Mouse (Mus musculus) olfactory bulb, adult 2 months (tissue): Measurements from ENCODE around the gene Zscan26.

Experiments used
- CTCF ChIP-seq: fragments of 200-500 bp; IDR thresholded peaks from 2 replicates; pipeline ENCODE4 v1.5.1; 2012; ENCODE audit warnings: low read depth, mild to moderate bottlenecking, low read length, moderate library complexity; ENCODE audit not compliant: insufficient read depth
- POLR2A ChIP-seq: fragments of 200-500 bp; IDR thresholded peaks from 2 replicates; pipeline ENCODE4 v1.6.1; 2012; ENCODE audit warnings: mild to moderate bottlenecking, low read depth, low read length, moderate library complexity; ENCODE audit not compliant: insufficient read depth

DNA sequence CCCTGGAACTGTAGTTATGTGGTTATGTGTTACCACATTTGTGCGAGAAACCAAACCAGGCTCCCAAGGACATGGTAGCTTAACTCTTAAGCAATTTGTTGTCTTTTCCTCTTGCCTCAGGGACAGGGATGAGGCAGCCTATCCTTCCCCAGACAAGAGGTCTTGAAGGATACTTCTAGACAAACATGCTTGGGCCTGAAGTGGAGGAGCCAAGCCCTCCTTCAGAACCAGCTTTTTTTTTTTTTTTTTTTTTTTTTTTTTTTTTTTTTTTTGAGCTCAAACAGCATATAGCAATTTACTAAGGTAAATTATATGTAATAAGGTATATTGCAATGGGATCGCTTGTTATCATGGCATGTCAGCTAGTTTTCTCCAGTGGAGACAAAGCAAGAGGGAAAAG lies 37.8 kb downstream of the Zscan26 start:
- TF ChIP-seq CTCF (no peak), POLR2A (no peak)
